Mouse (Mus musculus) bone marrow, adult 2 months (tissue): ENCODE results near the gene Capn5.

Experiments
- CTCF ChIP-seq: fragments of 200-500 bp; IDR thresholded peaks from 2 replicates; pipeline ENCODE4 v1.5.1; 2011; ENCODE audit warnings: low read length, control low read depth; ENCODE audit not compliant: control insufficient read depth, insufficient read depth
- POLR2A ChIP-seq: fragments of 200-500 bp; IDR thresholded peaks from 2 replicates; pipeline ENCODE4 v1.6.1; 2011; ENCODE audit warnings: low read depth, mild to moderate bottlenecking, control low read depth, low read length, borderline replicate concordance; ENCODE audit not compliant: control insufficient read depth

DNA sequence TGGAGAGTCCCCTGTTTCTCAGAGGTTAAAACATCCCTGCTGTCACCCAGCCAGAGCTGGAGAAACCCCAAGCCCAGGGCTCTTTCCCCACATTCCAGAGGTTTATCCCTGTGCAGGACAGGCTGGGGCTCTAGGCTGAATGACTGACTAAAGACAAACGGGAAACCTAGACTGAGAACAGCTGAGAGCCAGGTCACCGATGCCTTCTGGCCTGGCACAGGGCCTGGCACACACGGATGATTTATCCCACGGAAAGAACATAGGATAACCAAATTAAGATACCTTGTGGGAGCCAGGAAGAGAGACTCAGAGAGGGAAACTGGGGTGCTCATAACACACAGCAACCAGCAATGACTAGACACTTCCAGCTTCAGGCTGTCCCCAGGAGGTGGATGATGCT, 68.3 kb downstream of the Capn5 start:
- TF ChIP-seq CTCF, result no peak
- TF ChIP-seq POLR2A, result no peak
